7 mouse cellular contexts compared by ENCODE assay signal in the genomic region with DNA sequence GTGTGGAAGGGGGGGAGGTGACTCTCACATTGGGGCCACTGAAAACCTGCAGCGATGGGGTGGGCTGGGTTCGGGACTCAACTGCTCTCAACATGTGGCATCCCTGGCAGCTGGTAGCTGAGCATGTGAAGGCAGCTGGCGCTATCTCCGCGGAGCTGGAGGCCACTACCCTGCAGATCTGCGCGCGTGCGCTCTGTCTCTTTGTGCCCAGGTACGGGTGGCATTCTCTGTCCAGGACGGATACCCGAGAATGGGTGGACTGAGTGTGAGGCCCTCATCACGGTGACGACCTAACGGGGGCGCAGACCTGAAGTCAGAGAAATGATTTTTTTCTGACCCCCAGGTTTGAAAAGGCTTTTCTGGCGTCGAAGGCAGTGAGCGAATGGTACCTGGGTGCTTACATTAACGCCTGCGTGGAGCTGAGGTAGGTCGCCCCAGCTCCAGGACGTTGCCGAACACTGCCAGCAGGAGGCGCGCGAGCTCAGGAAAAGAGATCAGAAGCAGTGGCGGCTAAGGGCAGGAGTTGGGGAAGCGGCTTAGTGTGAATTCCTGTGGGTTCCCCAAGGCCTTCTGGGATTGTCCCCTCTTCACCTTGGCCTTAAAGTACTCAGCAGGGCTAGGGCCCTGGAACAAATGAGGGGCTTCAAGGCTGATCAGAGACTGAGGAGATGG. TPM values are rescaled to one million over a fixed set of nuclear protein-coding genes. Genes with fewer than 3 reads are reported as not detected.
A peak's percentile ranks its signal among the peaks of the same experiment; 100 is the strongest.
DNase-seq lines count a peak whose midpoint lies in the region; ATAC-seq and TF ChIP-seq lines count a peak whose summit lies in the region.

No protein-coding gene starts in this region.

- peaks cover 24% of the 10 kb centered on the region for H3K4me1 ChIP-seq in kidney, adult 2 months (ENCODE audit: control insufficient read depth, insufficient read depth, low read length)
- H3K4me1 ChIP-seq in limb, embryonic 11.5 days (ENCODE audit: control insufficient read depth, insufficient read depth, low read length) = peaks cover 29% of the 10 kb centered on the region
- peaks cover 11% of the 10 kb centered on the region; the same call in 1 of the 2 replicates for H3K4me1 ChIP-seq in midbrain, embryonic 14.5 days (ENCODE audit: control insufficient read depth, insufficient read depth, low read length)

- H3K36me3 ChIP-seq in kidney, adult 2 months (ENCODE audit: control insufficient read depth, insufficient read depth, low read length) = no peaks in the 10 kb centered on the region
- no peaks in the 10 kb centered on the region for H3K36me3 ChIP-seq in limb, embryonic 11.5 days (ENCODE audit: control insufficient read depth, insufficient read depth, low read length)
- H3K36me3 ChIP-seq in midbrain, embryonic 14.5 days (ENCODE audit: control insufficient read depth, insufficient read depth, low read length) = no peaks in the 10 kb centered on the region

- no peak overlapping the region for H3K4me2 ChIP-seq in limb, embryonic 11.5 days (ENCODE audit: low read depth, severe bottlenecking)
- peak overlapping the region; percentile 25 for H3K4me2 ChIP-seq in midbrain, embryonic 14.5 days (ENCODE audit: low read length)

- no peak overlapping the region for H3K9ac ChIP-seq in limb, embryonic 11.5 days (ENCODE audit: low read length)
- H3K9ac ChIP-seq in midbrain, embryonic 14.5 days (replicated peaks; ENCODE audit: low read length) = no peak overlapping the region

- H3K27me3 ChIP-seq in kidney, adult 2 months (replicated peaks; ENCODE audit: control insufficient read depth, insufficient read depth, low read length) = no peaks in the 10 kb centered on the region
- peaks cover 83% of the 10 kb centered on the region for H3K27me3 ChIP-seq in limb, embryonic 11.5 days (ENCODE audit: control insufficient read depth, insufficient read depth, low read length)
- peaks cover 92% of the 10 kb centered on the region for H3K27me3 ChIP-seq in midbrain, embryonic 14.5 days (ENCODE audit: control insufficient read depth, insufficient read depth, low read length)

- no peak overlapping the region for H3K4me3 ChIP-seq in kidney, adult 2 months (ENCODE audit: insufficient read depth, low read depth, low read length)
- H3K4me3 ChIP-seq in limb, embryonic 11.5 days (ENCODE audit: low read depth, low read length) = no peak overlapping the region
- H3K4me3 ChIP-seq in midbrain, embryonic 14.5 days (replicated peaks; ENCODE audit: low read depth, low read length) = no peak overlapping the region

- H3K9me3 ChIP-seq in limb, embryonic 11.5 days (ENCODE audit: control insufficient read depth, low read length) = no peaks in the 10 kb centered on the region
- no peaks in the 10 kb centered on the region for H3K9me3 ChIP-seq in midbrain, embryonic 14.5 days (ENCODE audit: control insufficient read depth, low read length)

- TF ChIP-seq CTCF in kidney, adult 2 months (conservative IDR thresholded peaks at IDR 0.05; ENCODE audit: insufficient read depth, insufficient read length, low read depth, low read length) = peak; percentile 95

- WGBS in kidney, adult 2 months = 21% methylated on average over 29 of the region's 29 CpGs
- 17% methylated on average over 29 of the region's 29 CpGs for WGBS in limb, embryonic 11.5 days
- 20% methylated on average over 29 of the region's 29 CpGs for whole genome bisulfite sequencing in midbrain, embryonic 14.5 days

- no peak overlapping the region for H3K27ac ChIP-seq in kidney, adult 2 months (ENCODE audit: insufficient read depth, low read depth, low read length)
- H3K27ac ChIP-seq in limb, embryonic 11.5 days (replicated peaks; ENCODE audit: low read depth, low read length) = no peak overlapping the region
- H3K27ac ChIP-seq in midbrain, embryonic 14.5 days (replicated peaks; ENCODE audit: low read depth, low read length) = no peak overlapping the region

- peak; percentile 45 for ATAC-seq in granulocyte monocyte progenitor cell, adult 5-6 weeks (replicated peaks; ENCODE audit: poor library complexity, severe bottlenecking)
- ATAC-seq in limb, embryonic 11.5 days (ENCODE audit: insufficient number of reproducible peaks, low FRiP score, low TSS enrichment, low read depth) = no peak
- ATAC-seq in midbrain, embryonic 14.5 days (ENCODE audit: low FRiP score, low TSS enrichment) = peak; percentile 46; the same call in 1 of the 2 replicates

- peak; percentile 82 for DNase-seq in adrenal gland, adult 8-10 months
- peak; percentile 75 for DNase-seq in embryo, embryonic 11.5 days (ENCODE audit: low read depth, low spot score)
- peak; percentile 95 for DNase-seq in kidney, adult 2 months
- peak; percentile 98 for DNase-seq in limb, embryonic 11.5 days (ENCODE audit: low spot score)
- DNase-seq in midbrain, embryonic 14.5 days = peak; percentile 91
- DNase-seq in spleen, adult 12 weeks (ENCODE audit: low spot score) = peak; percentile 84

- no peak for TF ChIP-seq POLR2A in kidney, adult 2 months (IDR thresholded peaks at IDR 0.05; ENCODE audit: low read depth, low read length)

RNA-seq across cellular contexts. Expression of a gene that starts 9.1 kb away (rescaled TPM):
- 10 to 100 TPM in 1 of 4 experiments, 1 to 10 TPM in 3; 3.2 to 10.0 (median 7.8) TPM for total RNA-seq in adrenal gland, adult 8-10 months (2022)
- not detected in 2 replicates for total RNA-seq in granulocyte monocyte progenitor cell, adult 5-6 weeks (2014; fragmentation: Nextera tagmentation)
- total RNA-seq in granulocyte monocyte progenitor cell, adult 5-6 weeks (2017) = 0.26 TPM in 1 of 2 replicates, not detected in the other
- 42.9 and 50.5 TPM in 2 replicates for polyA plus RNA-seq in kidney, adult 2 months (2012; rRNA removed)
- 4.1 TPM in 2 replicates for polyA plus RNA-seq in limb, embryonic 11.5 days (2014; fragmentation: Nextera tagmentation; extraction: Ambion mirVana)
- polyA plus RNA-seq in midbrain, embryonic 14.5 days (2014; fragmentation: Nextera tagmentation; extraction: Ambion mirVana) = 1.6 and 2.1 TPM in 2 replicates

RNA-seq across cellular contexts. Expression of a gene that starts 16.3 kb away (rescaled TPM):
- 10 to 100 TPM; 14.3 to 28.0 (median 17.7) TPM for total RNA-seq in adrenal gland, adult 8-10 months (2022)
- total RNA-seq in granulocyte monocyte progenitor cell, adult 5-6 weeks (2014; fragmentation: Nextera tagmentation) = 28.6 and 30.4 TPM in 2 replicates
- total RNA-seq in granulocyte monocyte progenitor cell, adult 5-6 weeks (2017) = 27.4 and 56.1 TPM in 2 replicates
- polyA plus RNA-seq in kidney, adult 2 months (2012; rRNA removed) = 48.5 and 56.2 TPM in 2 replicates
- 3.1 and 5.5 TPM in 2 replicates for polyA plus RNA-seq in limb, embryonic 11.5 days (2014; fragmentation: Nextera tagmentation; extraction: Ambion mirVana)
- polyA plus RNA-seq in midbrain, embryonic 14.5 days (2014; fragmentation: Nextera tagmentation; extraction: Ambion mirVana) = 0.28 and 0.82 TPM in 2 replicates

RNA-seq across cellular contexts. Expression of a gene that starts 19.3 kb away (rescaled TPM):
- 1 to 10 TPM in 1 of 4 experiments, under 1 TPM in 3; 0.67 to 1.0 (median 0.78) TPM for total RNA-seq in adrenal gland, adult 8-10 months (2022)
- total RNA-seq in granulocyte monocyte progenitor cell, adult 5-6 weeks (2014; fragmentation: Nextera tagmentation) = not detected in 2 replicates
- total RNA-seq in granulocyte monocyte progenitor cell, adult 5-6 weeks (2017) = not detected in 2 replicates
- polyA plus RNA-seq in kidney, adult 2 months (2012; rRNA removed) = 0.13 and 0.15 TPM in 2 replicates
- 0.63 TPM in 1 of 2 replicates, not detected in the other for polyA plus RNA-seq in limb, embryonic 11.5 days (2014; fragmentation: Nextera tagmentation; extraction: Ambion mirVana)
- polyA plus RNA-seq in midbrain, embryonic 14.5 days (2014; fragmentation: Nextera tagmentation; extraction: Ambion mirVana) = 2.0 and 3.3 TPM in 2 replicates

RNA-seq across cellular contexts. Expression of a gene that starts 48.4 kb away (rescaled TPM):
- 100 to 1,000 TPM; 112 to 162 (median 141) TPM for total RNA-seq in adrenal gland, adult 8-10 months (2022)
- 5.6 and 8.1 TPM in 2 replicates for total RNA-seq in granulocyte monocyte progenitor cell, adult 5-6 weeks (2014; fragmentation: Nextera tagmentation)
- total RNA-seq in granulocyte monocyte progenitor cell, adult 5-6 weeks (2017) = 4.8 and 8.6 TPM in 2 replicates
- polyA plus RNA-seq in kidney, adult 2 months (2012; rRNA removed) = 164 and 208 TPM in 2 replicates
- 30.4 and 30.9 TPM in 2 replicates for polyA plus RNA-seq in limb, embryonic 11.5 days (2014; fragmentation: Nextera tagmentation; extraction: Ambion mirVana)
- 47.8 and 54.6 TPM in 2 replicates for polyA plus RNA-seq in midbrain, embryonic 14.5 days (2014; fragmentation: Nextera tagmentation; extraction: Ambion mirVana)

RNA-seq across cellular contexts. Expression of a gene that starts 59.7 kb away (rescaled TPM):
- total RNA-seq in adrenal gland, adult 8-10 months (2022) = not detected
- total RNA-seq in granulocyte monocyte progenitor cell, adult 5-6 weeks (2014; fragmentation: Nextera tagmentation) = not detected in 2 replicates
- total RNA-seq in granulocyte monocyte progenitor cell, adult 5-6 weeks (2017) = not detected in 2 replicates
- 2.8 and 4.3 TPM in 2 replicates for polyA plus RNA-seq in kidney, adult 2 months (2012; rRNA removed)
- 11.4 and 13.8 TPM in 2 replicates for polyA plus RNA-seq in limb, embryonic 11.5 days (2014; fragmentation: Nextera tagmentation; extraction: Ambion mirVana)
- 1.5 and 1.9 TPM in 2 replicates for polyA plus RNA-seq in midbrain, embryonic 14.5 days (2014; fragmentation: Nextera tagmentation; extraction: Ambion mirVana)
